Mouse (Mus musculus): ENCODE measurements around the gene Cubn.

DNA sequence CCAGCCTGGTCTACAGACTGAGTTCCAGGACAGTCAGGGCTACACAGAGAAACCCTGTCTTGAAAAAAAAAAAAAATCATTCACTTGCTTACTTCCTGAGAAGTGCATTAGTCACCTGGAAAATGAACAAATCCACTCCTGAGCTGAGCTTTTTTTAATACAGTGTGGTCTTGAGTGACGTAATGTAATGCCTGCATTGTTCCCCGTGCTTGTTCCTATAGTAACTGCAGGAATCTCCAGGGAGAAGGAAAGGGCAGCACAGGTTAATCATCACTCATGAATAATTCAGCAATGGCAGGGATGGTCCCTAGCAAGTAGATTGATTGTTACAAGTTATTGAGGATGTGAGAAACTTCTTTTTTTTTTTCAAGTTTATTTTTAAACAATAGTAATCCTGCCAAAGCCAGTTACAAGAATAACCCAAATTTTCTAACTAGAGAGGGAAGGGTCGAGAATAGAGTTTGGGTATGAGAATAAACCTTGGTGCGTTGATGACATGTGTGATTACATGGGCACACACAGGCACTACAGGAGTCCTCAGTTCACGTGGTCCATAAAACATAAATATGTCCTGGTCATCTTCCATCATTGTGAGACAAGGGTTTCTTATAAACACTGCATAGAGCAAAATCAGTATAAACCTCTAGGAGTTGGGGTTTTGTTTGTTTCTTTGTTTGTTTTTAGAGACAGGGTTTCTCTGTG lies 8.8 kb upstream of the Cubn start:
- no peak for TF ChIP-seq ZNF384 (IDR thresholded peaks at IDR 0.05; ENCODE audit: low read depth, low read length)
- no peak for TF ChIP-seq GATA1 (IDR thresholded peaks at IDR 0.05; ENCODE audit: low read depth, low read length)
- TF ChIP-seq EP300 (IDR thresholded peaks at IDR 0.05; ENCODE audit: low read depth in 1 of 2, low read length in 2 of 2): no peak
- TF ChIP-seq CTCF (IDR thresholded peaks at IDR 0.05 in 2 of 3, conservative IDR thresholded peaks at IDR 0.05 in 1 of 3; ENCODE audit: control insufficient read depth in 1 of 3, insufficient read depth in 1 of 3, low read depth in 2 of 3, low read length in 3 of 3, poor library complexity in 1 of 3, severe bottlenecking in 1 of 3): no peak
- no peak for TF ChIP-seq MAX (IDR thresholded peaks at IDR 0.05; ENCODE audit: low read length)
- TF ChIP-seq SIN3A (IDR thresholded peaks at IDR 0.05; ENCODE audit: low read length): no peak
- no peak for TF ChIP-seq BHLHE40 (IDR thresholded peaks at IDR 0.05; ENCODE audit: borderline replicate concordance, low read depth, low read length)
- TF ChIP-seq POLR2A (IDR thresholded peaks at IDR 0.05; ENCODE audit: control insufficient read depth in 1 of 2, insufficient read depth in 1 of 2, low read depth in 1 of 2, low read length in 2 of 2, poor library complexity in 1 of 2): no peak
- TF ChIP-seq CHD2 (IDR thresholded peaks at IDR 0.05; ENCODE audit: low read length): no peak
- no peak for TF ChIP-seq POLR2AphosphoS2 (IDR thresholded peaks at IDR 0.05; ENCODE audit: low read length)
